Mouse (Mus musculus) testis, postnatal 14 days (tissue): ENCODE results near the gene Kif22.

Source experiments
- DNase-seq: peaks from one replicate; pipeline ENCODE4 v3.0.0; 2021; ENCODE audit warnings: low spot score

Kif22 gene

DNA sequence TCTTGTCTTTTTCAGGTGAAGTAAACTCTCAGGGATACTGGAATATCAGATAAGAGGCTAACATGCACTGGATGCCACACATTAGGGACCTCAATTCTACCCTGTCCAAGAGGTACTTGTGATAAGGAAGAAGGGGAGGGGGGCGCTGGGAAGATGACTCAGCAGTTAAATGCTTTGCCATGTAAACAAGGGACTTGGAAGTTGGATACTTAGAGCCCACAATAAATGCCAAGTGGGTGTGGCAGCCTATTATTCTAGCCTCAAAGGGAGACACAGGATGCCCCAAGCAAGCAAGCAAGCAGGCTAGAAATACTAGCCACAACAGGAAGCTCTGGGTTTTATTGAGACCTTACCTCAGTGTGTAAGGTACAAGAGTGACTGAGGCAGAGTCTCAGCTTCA, 11.0 kb downstream of the Kif22 start:
- DNase-seq: no peak

DNA sequence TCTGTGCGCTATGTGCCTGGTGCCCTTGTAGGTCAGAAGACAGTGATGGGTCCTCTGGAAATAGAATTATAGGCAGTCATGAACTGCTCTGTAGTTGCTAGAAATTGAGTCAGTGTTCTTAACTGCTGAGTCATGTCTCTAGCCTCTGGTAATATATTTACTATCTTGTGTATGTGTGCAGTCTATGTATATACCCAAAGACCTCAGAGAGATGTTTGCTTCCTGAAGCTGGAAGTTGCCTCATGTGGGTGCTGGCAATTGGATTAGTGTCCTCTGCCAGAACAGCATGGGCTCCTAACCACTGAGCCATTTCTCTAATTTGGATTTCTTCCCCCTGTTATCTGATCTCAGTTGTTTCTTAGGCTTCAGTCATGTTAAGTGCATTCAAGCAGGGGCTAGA, 12.1 kb downstream of the Kif22 start:
- DNase-seq: no peak

DNA sequence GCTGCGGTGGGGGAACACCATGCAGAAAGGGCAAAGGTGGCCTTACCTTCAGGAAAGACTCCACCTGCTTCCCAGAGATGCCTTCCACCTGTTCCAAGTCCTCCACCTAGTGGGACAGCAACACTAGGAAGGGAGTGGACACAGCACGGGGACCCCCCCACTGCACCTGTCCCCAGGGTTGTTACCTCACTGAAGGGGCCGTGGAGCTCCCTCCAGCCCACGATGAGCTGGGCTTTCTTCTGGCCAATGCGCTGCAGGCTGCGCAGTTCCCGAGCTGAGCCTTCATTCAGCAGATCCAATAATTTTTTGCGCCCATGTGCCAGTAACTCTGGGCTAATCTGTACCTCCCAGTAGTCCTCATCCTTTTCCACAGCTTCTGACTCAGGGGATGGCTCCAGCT, 14.4 kb downstream of the Kif22 start:
- no peak for DNase-seq

DNA sequence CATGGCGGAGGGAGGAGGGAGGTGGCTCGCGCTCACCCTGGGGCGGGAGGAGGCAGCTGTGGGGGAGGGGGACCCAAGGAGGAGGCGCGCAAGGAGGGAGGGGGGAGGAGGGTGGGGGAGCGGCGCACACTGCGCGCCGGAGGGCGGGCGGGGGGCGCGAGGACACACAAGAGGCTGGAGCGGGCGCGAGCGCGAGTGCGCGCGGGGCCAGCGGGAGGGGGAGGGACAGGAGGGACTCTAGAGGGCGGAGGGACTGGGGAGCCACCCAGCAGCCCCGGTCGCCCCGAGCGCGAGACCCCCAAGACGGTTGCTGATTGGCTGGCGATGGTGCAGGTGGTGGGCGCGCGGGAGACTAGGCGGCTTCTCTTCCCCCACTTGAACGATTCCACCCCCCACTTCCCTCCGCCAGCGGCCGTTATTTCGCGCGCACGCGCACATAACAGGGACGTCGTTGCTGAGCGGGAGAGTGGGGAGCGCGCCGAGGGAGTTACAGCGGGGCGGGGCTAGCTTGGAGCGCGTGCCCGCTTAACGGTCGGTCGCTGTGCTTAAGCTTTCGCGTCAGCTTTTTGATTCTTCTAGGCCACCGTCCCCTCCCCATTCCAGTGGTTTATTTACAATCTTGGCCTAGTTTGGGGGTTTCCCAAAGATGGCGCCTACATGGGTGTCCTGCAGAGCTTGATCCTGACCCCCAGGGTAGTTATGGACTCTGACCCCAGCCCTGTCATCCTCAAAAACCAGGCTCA, 15.1 kb downstream of the Kif22 start, which contains the start of gene Maz:
Maz (minus strand) TSS at position 54 of the 743 bp plus-strand sequence.
- DNase-seq: peak; percentile 98

DNA sequence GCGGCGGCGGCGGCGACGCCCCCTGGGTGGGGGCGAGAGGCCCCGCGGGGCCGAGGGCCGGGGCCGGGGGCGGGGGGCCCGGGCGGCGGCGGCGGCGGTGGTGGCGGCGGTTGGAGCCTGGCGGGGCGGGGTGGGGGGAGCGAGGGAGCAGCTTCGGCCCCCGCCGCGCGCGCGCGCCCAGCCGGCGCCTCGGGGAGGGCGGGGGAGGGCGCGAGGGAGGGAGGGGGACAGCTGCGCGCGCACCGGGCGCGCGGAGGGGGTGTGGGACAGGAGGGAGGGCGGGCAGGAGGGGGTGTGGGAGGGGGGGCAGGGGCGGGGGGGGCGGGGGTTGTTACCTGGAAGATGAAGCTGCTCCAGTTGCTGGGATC, 15.7 kb downstream of the Kif22 start:
- no peak for DNase-seq

DNA sequence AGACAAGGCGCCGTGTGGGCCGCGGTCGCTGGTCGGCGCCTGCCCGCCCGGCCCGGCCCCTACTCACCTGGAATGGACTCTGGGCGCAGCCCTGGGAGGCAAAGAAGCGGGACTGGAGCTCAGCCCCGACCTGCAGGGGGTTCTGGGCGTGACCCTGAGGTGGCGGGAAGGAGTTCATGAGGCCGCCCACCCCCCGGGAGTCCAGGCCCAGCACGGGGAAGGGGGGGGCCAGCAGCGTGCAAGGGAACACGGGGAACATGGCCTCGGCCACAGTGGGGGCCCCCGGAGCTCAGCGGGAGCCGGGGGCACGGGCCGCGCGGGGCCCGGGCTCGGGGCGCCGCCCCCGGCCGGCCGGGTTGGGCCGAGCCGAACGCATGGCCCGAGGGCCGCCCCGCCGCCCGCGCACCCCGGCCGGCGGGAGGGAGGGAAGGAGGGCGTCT, 16.1 kb downstream of the Kif22 start:
- DNase-seq: peak; percentile 86

DNA sequence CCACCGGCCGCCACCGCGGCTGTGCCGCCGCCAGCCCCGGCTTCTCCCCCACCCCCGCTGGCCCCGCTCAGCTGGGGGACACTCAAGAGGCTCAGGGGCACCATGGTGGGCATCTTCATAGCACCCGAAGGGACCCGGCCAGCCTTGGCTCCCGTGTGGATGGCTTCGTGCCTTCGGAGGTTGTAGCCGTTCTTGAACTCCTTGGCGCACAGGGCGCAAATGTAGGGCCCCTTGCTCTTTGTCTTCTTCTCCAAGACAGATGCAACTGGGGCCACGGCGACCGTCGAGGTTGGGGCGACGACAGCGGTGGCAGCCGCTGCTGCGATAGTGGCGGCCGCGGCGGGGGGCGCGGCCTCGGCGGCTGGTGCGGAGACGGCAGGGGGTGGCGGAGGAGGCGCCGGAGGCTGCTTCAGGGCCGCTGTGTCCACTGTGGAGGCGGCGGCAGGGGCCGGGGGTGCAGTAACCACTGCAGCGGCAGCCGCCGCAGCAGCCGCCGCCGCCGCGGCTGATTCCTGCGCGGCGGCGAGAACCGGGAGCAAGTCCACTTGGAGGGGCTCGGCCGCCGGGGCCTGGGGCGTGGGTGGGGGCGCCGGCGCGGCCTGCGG, 16.6 kb downstream of the Kif22 start:
- DNase-seq: peak; percentile 68

DNA sequence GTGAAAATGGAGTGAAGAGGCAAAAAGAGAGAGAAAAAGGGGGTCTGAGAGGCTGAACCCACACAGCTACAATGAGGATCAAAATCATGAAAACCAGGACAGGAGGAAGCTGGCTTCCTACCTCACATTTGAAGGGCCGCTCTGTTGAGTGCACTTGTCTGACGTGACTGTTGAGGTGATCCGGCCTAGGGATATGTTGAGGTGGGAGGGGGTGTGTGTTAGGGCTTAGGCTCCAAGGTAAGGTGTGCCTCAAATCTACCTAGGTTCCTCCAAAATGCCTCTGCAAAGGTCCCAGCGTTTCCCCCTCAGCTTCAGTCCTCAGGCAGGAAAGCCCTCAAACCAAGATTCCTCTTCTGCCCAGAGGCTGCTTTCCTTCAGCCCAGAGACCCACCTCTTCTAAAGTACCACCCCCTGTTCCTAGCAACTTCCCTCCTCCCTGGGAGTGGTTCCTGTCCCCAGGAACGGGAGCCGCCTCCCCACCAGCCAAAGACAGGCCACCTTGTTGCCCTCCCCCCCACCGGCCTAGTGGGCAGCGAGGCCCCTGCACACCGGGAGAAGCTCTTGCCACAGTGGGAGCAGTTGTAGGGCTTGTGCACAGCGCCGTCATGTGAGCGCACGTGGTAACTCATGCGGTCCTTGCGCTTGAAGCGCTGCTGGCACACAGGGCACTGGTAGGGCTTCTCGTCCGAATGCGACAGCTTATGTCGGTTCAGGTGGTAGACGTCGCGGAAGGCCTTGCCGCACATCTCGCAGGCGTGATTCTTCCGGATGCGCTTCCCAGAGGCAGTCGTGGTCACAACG, 17.3 kb downstream of the Kif22 start:
- DNase-seq: peak; percentile 76

DNA sequence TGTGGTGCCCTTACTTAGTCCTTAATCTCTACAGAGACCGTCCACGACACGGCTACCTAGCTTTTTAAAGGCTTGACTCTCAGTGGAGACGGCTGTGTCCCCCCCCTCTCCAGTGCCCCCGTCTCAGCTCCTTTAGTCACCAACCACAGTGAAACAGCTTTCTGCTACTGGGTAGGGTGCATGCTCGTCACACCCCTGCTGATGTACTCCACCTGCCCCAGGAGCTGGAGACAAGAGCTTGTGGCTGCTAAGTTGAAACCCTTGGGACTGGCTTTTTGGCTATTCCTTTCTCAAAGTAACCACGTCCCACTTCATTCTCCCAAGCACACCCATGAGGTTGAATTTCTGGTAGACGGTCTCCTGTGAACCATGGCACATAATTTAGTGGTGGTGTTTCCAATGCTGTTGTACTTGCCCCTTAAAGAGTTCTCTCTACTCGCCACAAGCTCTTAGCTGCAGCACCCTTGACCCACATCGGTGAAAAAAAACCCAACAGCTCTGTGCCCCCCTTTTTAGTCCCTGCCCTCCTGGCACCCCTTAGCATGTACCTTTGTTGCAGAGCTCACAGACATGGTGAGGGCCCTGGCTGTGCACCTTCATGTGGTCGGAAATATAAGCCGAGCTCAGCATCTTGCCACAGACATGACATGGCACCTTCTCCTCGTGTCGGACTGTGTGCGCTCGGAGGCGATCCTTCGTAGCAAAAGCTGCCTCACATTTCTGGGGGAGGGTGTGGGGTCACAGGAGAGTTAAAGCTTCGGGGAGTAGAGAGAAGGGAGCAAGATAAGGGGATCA, 18.2 kb downstream of the Kif22 start:
- DNase-seq: no peak

DNA sequence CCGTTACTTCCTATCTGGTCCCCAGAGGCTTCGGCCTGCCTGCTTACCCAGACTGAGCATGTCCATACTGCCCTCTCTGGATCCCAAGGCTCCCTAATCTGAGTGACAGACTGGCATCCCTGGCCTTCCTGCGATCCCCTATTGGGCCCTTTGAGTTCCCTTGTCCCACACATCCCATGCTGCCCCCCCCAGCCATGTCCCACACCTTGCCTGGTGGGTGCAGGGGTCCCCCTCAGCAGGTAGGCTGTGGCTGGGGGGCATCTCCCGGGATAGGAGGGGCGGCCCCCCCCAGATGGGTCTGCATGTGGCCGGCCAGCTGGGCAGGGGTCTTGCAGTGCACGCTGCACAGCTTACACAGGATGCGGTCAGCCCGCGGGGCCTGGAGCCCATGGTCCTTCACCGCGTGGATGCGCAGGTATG, 19.0 kb downstream of the Kif22 start:
- peak; percentile 42 for DNase-seq

DNA sequence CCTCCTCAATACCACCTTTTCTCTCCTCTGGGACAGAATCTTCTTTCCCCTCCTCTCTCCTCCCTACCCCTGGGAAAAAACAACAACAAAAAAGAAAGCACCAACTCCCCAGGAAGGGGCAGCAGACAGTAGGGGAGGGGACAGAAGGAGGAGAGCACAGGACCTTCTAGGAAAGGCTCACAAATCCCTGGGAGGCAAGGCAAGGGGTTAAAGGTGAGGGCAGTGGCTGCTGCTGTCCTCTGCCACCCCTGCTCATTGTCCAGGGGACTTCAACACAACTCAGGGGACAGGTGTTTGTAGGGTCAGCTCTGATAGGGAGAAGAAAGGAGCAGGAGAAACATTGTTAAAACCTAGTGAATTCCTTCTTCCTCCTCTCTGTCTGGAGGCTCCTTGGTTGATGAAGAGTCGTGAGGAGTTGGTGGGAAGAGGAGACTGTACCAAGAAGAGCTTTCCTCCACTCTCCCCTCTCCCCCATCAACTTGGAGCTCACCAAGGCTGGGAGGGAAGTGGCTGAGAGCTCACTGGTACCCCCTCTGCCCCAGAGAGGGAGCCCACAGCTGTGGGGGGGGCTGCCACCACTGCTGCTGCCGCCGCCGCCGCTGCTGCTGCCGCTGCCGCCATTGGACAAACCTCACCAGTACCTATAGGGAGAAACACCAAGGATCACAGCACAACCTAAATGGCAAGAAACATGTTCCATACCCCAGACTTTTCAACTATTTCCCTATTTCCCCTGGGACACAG, 19.6 kb downstream of the Kif22 start:
- no peak for DNase-seq

DNA sequence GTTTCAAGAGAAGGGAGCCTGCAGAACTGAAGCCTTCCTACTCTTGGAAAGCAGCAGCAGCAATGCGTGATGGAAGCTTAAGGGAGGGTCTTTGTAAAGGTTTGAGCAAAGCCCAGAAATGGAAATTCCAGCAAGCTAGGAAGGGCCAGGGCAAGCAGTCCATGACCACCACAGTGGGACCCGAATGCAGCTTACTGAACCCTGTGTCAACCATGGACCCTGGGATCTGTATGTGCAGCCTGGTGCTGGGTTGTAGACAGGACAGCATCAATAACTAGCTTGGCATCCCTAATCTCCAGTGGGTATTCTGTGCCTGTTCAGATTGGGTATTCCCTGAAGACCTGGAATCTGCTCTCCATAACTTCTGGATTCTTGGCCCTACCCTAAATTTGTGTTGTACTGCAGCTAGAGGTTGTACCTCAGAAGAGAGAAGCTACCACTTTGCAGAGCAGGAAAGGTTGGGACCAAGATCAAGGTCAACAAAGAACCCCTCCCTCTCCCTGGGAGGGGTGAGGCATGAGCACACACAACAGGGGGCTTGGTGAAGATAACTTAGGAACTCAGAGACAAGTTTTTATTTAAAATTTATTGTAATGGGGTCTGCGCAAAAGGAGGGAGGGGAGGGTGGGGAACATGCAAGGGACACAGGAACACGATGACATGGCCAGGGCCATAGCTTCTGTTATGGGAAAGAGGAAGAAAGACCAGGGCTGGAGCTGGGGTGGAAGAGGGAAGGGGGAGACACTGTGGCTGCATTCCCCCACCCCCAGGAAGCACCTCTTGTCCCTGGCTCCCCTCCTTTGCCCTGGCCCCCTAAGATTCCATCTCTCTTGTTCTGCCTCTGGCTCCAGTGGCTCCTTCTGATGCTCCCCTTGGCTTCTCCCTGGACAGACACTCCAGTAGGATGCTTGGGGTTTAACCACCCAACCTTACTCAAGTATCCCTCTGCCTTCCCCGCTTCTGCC, 20.4 kb downstream of the Kif22 start:
- no peak for DNase-seq

DNA sequence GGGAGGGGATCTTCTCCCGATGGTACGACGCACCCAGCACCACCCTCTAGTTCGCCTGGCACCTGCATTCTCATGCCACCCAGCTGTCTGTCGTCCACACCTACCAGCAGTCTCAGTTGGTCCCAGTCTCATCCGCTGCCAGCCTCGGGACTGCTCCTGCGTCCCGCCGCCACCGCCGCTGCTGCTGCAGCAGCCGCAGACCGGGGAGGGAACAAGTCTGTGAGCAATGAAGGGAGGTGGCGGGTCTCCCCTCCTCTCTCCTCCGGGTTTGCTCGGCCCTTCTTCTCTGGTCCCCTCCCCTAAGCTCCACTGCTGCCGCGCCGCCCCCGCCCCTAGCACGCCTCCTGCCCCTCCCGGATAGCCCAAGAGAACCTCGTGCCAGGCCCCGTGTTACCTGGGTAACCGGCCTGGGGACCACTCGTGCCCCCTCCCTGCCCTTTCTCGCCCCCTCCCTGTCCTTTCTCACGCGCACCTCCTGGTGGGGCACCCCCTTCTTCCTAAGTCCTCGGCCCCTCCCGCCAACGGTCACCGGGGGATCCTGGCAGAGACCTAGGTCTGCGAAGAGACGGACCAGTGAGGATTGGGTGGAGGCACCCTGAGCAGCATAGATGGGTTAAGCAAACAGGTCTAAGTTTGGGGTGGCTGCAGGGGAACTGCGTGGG, 21.2 kb downstream of the Kif22 start, which contains the start of the genes Gm42742 and Prrt2:
Gm42742 (minus strand) TSS at position 197 of the 662 bp plus-strand sequence.
Prrt2 (minus strand) TSS at position 311 of the 662 bp plus-strand sequence.
- DNase-seq: peak; percentile 70

DNA sequence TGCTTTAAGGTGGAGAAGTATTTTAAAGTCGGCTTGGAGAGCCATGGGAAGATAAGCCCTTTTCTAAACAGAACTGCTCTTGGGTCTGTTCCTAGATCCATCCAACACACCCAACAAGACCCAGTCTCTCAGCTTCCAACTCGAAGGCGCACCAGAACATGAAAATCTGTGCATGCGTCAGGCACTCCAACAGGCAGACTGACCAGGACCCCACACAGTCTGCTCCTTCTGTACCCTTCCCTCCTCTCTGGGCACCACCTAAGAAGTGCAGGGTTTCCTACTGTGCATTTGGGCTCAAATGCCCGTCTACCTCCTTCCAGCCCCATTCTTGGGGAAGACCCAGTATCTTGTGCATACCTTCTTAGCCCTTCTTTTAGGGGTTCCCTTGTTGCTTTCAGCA, 21.8 kb downstream of the Kif22 start:
- DNase-seq: no peak

DNA sequence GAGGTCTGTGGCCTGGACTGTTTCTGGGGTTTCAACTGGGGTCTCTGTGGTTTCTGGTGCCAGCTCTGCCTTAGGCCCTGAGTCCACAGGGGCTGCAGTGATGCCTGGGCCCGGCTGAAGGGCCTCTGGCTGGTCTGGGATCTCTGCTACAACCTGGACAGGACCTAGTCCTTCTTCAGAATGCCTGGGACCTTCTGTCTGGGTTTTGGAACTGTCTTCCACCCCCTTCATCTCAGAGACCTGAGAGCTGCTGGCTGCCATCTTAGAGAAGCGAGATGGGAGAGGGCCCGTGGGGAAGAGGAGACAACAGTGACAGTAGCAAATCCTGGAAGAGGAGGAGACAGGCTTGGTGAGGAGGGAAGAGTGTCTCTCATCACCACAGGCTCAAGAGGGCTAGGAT, 22.2 kb downstream of the Kif22 start:
- no peak for DNase-seq

DNA sequence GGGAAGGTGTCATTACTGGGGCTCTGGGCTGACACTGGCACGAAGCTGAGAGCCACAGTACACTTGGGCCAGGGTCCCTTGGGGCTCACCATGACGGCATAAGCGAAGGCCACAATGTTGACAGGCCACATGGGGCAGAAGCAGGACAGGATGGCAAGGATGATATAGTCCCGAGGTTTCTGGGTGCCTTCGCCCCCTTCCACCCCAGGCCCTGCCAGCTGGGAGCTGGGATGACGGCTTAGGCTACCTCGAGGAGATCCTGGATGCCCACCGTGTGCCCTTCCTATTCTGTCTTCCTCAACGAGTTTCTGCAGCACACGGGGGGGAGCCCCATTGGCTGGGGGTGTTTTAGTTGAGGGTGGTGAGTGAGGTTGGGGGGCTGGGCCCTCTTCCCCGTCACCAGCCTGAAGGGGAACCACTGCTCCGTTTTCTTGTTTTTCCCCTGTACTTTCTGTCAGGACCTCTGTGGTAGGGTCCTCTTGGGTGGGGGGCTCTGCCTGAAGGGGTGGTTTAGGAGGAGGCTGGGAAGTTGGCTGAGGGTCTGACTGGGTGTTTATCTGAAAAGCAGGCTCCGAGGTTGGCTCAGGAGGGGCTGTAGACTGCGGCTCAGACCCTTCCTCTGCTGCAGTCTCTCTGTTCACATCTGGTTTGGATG, 22.8 kb downstream of the Kif22 start:
- DNase-seq: no peak

DNA sequence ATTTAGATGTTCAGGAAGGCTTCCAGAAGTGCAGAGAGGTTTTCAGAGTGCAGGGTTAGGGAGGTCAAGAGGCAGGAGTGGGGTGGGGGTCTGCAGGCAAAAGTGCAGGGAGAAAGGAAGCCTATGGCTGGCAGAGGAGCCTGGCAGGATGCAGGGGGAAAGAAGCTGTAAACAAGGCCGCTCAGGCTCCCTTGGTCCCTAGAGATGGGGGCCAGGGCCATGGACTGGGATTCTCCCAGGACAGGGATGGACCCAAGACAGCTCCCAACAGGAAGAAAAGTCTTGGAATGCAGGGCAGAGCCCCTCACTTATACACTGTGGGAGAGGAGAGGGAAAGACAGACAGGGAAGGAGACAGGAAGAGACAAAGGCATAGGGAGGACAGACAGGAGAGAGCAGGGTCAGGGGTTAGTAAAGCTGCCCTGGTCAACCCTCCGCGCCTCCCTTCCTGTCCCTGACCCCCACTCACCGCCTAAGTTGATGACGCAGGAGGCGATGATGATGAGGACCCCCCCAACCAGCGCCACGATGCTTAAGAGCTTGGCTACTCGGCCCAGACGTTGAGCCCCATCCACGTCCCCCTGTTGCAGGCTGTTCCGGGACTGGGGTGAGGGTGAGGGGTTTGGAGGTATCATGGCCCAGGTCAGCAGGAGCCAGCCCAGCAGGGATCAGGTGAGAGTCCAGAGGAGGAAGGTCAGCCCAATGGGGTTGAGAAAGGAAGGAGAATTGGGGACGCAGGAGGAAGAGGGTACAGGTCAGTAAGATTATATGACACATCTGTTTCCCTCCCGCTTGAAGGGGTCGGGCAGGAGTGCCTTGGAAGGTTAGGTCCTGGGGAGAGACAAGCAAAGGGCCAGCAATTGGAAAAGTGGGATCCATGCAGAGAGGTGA, 23.6 kb downstream of the Kif22 start:
- DNase-seq: no peak

DNA sequence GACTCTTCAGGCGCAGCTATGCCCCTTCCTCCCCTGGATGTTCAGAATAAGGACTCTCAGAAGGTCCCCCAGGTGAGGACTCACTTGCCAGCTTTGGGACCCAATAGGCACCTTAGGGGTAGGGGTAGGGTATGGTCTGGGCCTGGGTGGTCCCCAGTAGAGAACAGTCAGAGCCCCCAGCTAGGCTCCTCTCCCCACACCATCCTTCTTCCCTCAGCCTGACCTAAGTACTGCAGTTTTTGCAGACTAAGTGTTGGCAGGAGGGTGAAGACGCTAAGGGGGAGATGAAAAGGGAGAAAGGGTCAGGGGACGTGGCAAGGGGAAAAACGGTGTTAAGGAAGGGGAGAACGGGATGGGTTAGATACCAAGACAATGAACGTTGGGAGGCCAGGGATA, 24.3 kb downstream of the Kif22 start:
- no peak for DNase-seq
